Mouse (Mus musculus) brain, embryonic 18.5 days (tissue): Measurements from ENCODE around the gene Cdk6.
"Not testable (repeated sequence)": the region's sequence is repeated elsewhere in the genome, so short reads cannot be mapped to it uniquely, and the experiment has no call there.

Experiments used
- DNase-seq: peaks from one replicate; pipeline ENCODE4 v3.0.0-alpha.2; 2012; ENCODE audit warnings: low read depth, low spot score

The Cdk6 gene

GRCm38 (mm10) chr5:3509503-3509902 lies 168.2 kb downstream of the Cdk6 start:
- DNase-seq: no peak

DNA sequence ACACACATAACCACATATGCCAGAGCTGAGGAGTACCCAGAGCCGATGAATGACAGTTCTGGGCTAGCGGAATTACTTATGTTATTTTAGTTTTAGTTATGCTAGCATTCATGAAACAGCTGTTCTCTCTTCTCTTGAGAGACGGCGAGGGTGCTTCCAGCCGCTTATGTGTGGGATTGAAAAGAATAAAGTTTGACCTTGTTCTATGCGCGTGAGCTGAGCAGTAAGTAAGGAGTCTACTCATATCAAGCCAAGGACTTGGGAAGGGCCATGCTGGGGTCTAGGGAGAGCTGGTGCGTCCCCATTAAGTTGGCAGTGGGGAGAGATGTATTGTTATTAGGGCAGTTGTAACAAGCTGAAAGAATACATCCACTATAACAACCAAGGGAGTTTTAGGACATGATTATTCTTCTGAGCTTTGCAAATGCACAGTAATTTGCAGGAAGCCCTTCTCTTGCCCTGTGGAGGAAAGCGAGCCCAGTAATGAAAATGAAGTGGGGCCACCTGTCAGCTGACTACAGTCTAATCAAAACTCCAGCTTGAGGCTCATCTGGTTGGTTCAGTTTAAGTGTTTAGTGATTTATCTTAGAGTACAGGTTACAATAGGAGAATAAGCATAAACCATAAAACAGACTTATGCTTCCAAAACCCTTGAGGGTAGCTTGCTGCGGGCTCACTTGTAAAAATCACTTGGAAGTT lies 170.0 kb downstream of the Cdk6 start:
- no peak for DNase-seq

DNA sequence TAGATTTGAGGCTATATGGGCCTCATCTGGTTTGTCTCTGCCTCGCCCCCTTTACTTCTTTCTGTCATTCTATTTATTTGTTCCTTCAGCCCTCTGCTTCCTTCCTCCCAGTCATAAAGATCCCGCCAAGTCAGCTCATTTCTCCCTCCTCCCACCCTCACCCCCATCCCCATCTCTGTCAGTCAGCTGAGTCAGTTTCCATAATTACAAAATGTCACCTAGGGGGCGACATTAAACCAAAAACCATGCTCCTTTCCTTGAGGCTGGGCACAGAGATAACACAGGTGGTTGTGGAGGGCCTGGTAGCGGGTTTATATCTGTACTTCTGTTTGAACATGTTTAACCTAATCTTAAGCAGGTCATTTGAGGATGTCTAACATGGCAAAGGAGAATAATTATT lies 171.3 kb downstream of the Cdk6 start:
- DNase-seq: no peak

DNA sequence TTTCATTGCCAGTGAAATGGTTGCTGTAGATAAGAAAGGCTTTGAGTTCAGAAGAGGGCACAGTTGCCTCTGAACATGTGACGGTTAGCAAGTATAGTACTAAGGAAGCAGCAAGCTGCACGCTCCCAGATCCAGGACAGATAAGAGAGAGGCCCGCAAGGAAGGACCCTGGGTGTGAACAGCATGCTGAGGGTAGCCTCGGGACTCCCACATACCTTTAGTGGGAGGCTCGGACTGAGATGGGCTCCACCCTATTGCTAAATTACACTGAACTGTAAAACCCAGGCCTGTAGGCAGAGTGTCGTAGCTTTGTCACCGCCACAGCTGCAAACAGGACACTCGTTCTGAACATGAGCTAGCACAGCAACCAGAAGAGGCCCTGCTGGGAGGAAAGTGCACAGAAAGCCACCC lies 173.6 kb downstream of the Cdk6 start:
- DNase-seq: no peak

DNA sequence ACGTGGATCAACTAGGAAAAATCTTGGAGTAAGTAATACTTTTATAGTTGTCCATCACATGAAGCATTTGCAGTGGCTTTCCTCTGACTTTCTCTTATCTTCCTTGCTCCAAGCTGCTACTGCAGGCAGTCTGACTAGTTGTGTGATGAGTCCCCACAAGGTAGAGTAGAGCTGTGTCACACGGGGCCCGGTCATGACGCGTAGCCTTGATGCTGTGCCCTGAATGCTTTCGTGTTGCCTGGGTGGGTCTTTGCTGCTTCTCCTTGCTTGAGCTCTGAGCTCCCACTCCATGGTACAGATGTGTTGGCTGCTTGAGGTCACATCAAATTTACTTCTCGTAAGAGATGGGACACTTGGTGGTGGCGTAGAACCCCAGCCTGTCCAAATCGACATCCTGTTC lies 174.2 kb downstream of the Cdk6 start:
- no peak for DNase-seq

GRCm38 (mm10) chr5:3516481-3517075 lies 175.3 kb downstream of the Cdk6 start:
- DNase-seq: peak; percentile 56

DNA sequence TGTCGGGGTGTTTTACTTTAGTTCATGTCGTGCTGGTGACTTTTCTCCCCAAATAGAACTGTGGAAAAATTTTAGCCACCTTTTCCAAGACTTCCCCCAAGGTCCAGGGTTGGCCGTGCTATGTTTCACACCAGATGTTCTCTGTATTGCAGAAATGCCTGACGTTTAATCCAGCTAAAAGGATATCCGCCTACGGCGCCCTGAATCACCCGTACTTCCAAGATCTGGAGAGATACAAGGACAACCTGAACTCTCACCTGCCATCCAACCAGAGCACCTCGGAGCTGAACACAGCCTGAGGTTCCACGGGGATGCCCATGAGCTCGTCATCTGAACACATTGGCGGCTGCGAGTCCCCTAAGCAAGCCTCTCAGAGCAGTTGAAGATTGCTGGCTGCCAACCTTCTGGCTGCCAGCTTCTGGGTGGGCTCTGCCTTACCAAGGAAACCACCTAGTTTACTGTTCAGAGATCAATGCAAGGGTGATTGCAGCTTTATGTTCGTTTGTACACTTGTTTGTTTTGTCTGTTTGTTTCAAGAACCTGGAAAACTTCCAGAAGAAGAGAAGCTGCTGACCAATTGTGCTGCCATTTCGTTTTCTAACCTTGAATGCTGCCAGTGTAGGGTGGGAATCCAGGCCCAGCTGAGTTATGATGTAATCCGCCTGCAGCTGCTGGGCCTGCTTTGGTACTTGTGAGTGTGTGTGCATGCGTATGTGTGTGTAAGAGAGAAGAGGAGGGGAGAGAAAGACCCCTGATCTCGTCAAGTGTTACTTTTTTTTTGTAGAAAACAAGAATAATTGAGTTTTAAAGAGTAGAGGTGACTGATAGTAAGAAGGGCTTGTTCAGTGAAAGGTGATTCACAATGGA lies 179.4 kb downstream of the Cdk6 start:
- no peak for DNase-seq

DNA sequence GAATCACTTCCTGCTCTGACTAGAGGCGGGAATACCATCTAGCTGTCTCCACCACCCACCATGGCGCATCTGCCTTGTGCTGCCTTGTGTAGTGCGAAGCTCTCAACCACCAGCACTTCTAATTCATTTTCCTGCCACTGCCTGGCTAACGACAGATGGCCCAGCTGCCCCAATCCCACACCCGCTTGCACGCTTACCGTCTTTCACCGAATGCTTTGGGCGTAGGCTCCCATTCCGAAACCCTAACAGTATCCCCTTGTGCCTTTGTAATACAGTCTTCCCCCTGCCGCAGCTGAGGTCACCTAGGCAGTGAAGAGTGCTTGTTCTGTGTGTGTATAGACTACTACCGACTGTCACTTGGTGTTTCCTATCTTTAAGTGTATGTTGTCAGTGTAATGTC lies 180.5 kb downstream of the Cdk6 start:
- no peak for DNase-seq

DNA sequence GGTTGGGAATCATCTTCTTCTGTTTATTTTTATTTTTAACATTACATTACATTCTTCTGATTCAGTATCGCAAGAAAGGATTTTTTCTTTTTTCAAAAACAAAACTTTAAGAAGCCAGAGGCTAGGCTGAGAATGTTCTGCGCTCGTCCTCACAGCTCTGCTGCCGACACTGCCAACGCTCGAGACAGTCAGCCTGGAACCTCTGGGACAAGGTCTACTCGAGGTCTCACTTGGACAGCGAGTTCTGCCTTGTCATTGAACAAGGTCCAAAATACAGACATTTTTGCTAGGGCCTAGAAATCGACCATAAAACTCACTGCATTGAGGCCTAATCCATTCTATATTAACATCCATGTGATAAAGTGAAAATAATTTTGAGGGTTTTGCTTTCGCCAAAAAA lies 181.5 kb downstream of the Cdk6 start:
- no peak for DNase-seq

DNA sequence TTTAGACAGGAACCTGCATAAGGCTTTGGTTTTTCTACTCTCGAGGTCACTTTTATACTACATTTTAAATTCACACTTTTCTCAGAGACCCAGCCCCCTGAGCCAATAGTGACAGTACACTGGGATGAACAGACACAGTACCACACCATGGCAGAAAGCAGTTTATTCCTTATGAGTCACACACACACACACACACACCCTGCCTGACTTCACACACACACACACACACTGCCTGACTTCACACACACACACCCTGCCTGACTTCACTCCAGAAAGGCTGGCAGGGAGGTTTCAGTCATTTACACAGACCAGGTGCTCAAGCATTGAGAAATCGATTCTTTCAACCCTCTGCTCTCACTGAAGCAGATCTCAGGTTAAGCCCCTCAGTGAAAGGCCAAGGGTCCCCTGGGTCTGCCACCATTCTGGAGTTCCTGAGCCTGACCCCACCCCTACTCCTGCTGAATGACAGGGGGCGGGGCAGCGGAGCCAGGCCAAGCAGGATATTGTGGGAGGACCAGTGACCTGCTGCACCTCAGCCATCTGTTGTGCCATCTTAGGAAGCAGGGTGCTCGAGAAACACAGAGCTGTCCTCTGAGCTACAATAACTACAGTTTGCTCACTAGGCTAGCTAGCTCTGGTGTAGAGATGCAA lies 185.9 kb downstream of the Cdk6 start:
- no peak for DNase-seq

GRCm38 (mm10) chr5:3529585-3530189 lies 188.4 kb downstream of the Cdk6 start:
- DNase-seq: no peak

- DNase-seq: not testable (repeated sequence)
These were observed 190.8 kb downstream of the Cdk6 start for GRCm38 (mm10) chr5:3532048-3532447.

- DNase-seq: no peak
These were observed 195.4 kb downstream of the Cdk6 start for GRCm38 (mm10) chr5:3536592-3537212.

DNA sequence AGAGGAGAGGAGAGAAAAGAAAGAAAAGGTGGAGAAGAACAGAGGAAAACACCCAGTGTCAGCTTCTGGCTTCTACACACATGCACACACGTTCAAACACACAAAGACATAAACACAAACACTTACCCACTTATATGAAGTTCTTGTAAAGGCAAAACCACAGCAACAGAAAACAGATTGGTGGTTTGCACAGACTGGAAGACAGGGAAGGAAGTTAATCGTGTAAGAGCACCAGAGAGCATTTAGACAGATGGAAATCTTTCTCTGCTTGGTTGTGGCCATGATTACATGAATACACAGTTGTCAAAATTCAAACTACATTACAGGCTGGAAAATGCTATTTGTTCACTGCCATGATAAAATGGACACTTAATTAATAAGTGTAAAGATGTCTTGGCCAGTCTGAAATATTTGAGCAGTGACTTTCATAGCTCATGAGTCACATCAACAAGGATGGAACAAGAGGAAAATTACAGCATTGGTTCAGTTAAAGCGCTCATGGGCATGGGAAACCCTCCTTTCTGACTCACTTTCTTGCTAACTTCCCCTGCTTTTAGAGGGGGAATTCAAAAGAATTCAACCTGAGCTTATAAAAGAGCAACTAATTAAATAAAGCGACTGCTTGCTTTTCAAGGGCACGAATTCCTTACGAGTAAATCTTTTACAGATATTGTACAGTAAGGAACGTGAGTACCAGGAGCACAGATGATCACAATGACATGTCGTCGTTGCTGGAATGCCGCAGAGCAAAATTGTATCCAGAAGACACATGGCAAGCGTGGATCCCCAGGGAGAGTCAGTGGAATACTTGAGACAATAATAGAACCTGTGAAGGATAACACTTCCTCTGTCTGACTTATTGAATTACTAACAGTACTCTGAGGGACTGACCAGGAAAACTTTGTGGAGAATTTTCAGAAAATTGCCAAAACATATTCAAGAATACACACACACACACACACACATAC lies 197.5 kb downstream of the Cdk6 start:
- DNase-seq: no peak

- no peak for DNase-seq
These were observed 200.6 kb downstream of the Cdk6 start for GRCm38 (mm10) chr5:3541871-3542270.

DNA sequence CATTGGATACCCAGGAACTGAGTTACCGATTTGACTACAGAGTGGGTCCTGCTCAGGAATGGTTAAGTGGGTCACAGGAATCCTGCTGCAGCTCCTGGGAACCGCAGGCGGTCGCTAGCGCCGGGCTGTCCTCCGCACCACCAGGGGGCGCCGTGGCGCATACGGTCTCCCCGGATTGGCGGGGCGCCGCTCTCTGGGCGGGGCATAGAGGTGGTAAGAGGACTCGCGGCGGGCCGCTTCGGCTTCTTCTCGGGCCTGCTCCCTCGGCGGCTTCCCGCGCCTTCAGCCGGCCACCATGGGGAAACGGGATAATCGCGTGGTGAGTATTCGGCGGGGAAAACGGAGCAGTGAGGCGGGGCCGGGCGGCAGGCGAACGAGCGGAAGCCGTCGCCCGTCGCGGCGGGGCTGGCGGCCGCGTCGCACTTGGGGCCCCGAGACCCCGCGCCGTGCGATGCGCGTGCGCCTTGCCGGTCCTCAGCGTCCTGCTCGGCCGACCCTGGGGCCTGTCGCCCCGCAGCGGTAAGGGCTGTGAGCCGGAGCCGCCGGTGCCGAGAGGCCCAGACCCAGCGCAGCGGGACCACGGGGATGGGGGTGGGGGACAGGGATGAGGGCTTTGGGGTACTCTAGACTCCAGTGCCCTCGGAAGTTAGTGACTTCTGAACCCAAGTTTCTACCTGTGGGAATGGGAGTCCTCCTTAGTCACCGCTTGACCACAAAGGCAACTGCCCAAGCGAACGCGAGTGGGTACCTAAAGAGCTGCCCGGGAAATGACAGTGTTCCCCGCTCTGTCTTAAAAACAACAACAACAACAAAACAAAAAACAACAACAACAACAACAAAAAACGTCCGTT lies 202.6 kb downstream of the Cdk6 start, which contains the start of gene Fam133b:
Gene Fam133b, plus strand, starts transcription at position 205 of the 851 bp plus-strand sequence.
- DNase-seq: peak; percentile 77

DNA sequence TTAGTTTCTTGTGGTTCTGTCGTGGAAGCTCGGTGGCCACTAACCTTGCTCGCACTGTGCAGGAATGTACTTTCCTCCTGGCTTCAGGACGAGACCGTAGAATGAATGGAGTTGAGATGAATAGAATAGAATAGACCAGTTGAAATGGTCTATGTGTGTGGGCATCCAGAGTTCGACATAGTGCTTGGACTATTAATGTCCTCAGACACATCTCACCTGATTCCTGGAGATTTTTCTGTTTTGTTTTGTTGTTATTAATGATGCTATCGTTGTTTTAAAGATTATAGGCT lies 203.1 kb downstream of the Cdk6 start:
- no peak for DNase-seq

GRCm38 (mm10) chr5:3546226-3546625 lies 204.9 kb downstream of the Cdk6 start:
- DNase-seq: no peak

- DNase-seq: no peak
These were observed 210.2 kb downstream of the Cdk6 start for GRCm38 (mm10) chr5:3551481-3551880.
